Mouse (Mus musculus) liver, adult 2 months (tissue): Measurements from ENCODE around the gene Cul5. TPM values are rescaled to one million over a fixed set of nuclear protein-coding genes. Genes with fewer than 3 reads are reported as not detected.

Source experiments
- DNase-seq: peaks from one replicate; pipeline ENCODE4 v3.0.0-alpha.2; 2011; ENCODE audit warnings: low read depth, low spot score; ENCODE audit errors: extremely low read depth
- H3K27ac ChIP-seq: fragments of 200-500 bp; replicated peaks from 2 replicates; pipeline ENCODE4 v1.5.1; 2012; ENCODE audit warnings: low read depth, mild to moderate bottlenecking, control low read depth, inconsistent platforms, low read length; ENCODE audit not compliant: insufficient read depth
- H3K27me3 ChIP-seq: fragments of 200-500 bp; 2 replicates; pipeline ENCODE4 v1.6.1; 2012; ENCODE audit warnings: mild to moderate bottlenecking, moderate library complexity, low read length, inconsistent platforms; ENCODE audit not compliant: control insufficient read depth, insufficient read depth
- H3K36me3 ChIP-seq: fragments of 200-500 bp; 2 replicates; pipeline ENCODE4 v1.6.1; 2012; ENCODE audit warnings: low read length, inconsistent platforms; ENCODE audit not compliant: control insufficient read depth, insufficient read depth
- H3K4me1 ChIP-seq: fragments of 200-500 bp; 2 replicates; pipeline ENCODE4 v1.6.1; 2011; ENCODE audit warnings: low read length; ENCODE audit not compliant: control insufficient read depth, insufficient read depth
- H3K4me3 ChIP-seq: fragments of 200-500 bp; 2 replicates; pipeline ENCODE4 v1.5.1; 2011; ENCODE audit warnings: low read depth, mild to moderate bottlenecking, control low read depth, low read length, moderate library complexity; ENCODE audit not compliant: insufficient read depth
- H3K79me2 ChIP-seq: fragments of 200-500 bp; 2 replicates; pipeline ENCODE4 v1.6.1; 2012; ENCODE audit warnings: inconsistent platforms, mild to moderate bottlenecking, low read length, moderate library complexity; ENCODE audit not compliant: control insufficient read depth, insufficient read depth
- H3K9ac ChIP-seq: fragments of 200-500 bp; 2 replicates; pipeline ENCODE4 v1.6.1; 2012; ENCODE audit warnings: low read depth, mild to moderate bottlenecking, control low read depth, inconsistent platforms, low read length
- CTCF ChIP-seq: fragments of 200-500 bp; IDR thresholded peaks from 2 replicates; pipeline ENCODE4 v1.5.1; 2011; ENCODE audit warnings: low read depth, low read length, control low read depth
- POLR2A ChIP-seq: fragments of 200-500 bp; IDR thresholded peaks from 2 replicates; pipeline ENCODE4 v1.6.1; 2011; ENCODE audit warnings: low read length, control low read depth; ENCODE audit not compliant: insufficient read depth; ENCODE audit errors: extremely low read depth
- WGBS: fragments of 180-500 bp; shearing (Covaris S2); methylation state at CpG from one replicate; pipeline ENCODE4 v1.1.7; 2018; 5-methylcytosine and 5-hydroxymethylcytosine counted together
- polyA plus RNA-seq: library from polyadenylated mRNA; depleted of rRNA; stranded (reverse); fragments of >200 nt; gene quantifications from 2 replicates; pipeline ENCODE4 v1.2.3, GENCODE M21; 2012; rRNA removed
- total RNA-seq: library from RNA; depleted of rRNA; stranded (reverse); fragments of >200 nt; gene quantifications from 2 replicates; pipeline ENCODE4 v1.2.3, GENCODE M21; 2014; rRNA removed

The Cul5 gene
- total and polyA plus RNA-seq, 2 experiments, result 2.4 to 18.0 TPM

- TF ChIP-seq CTCF (peak; percentile 90), POLR2A (no peak)
- DNase-seq, result peak; percentile 70
- Histone ChIP-seq H3K79me2 (peaks cover 17% of the 10 kb centered on the region; the same call in 1 of the 2 replicates), H3K27me3 (no peaks in the 10 kb centered on the region), H3K36me3 (peaks cover 52% of the 10 kb centered on the region), H3K9ac (no peak overlapping the region), H3K27ac (no peak overlapping the region), H3K4me1 (peaks cover 22% of the 10 kb centered on the region), H3K4me3 (no peak overlapping the region)
- WGBS, result 2% methylated on average over 3 of the region's 3 CpGs
These were observed 75.0 kb downstream of the Cul5 start for GRCm38 (mm10) chr9:53594764-53595163.

GRCm38 (mm10) chr9:53581870-53582269 lies 87.9 kb downstream of the Cul5 start:
- Histone ChIP-seq H3K27ac (no peak overlapping the region), H3K4me3 (no peak overlapping the region), H3K4me1 (no peaks in the 10 kb centered on the region), H3K79me2 (no peaks in the 10 kb centered on the region), H3K9ac (no peak overlapping the region), H3K27me3 (no peaks in the 10 kb centered on the region), H3K36me3 (peaks cover 78% of the 10 kb centered on the region)
- TF ChIP-seq POLR2A (no peak), CTCF (no peak)
- DNase-seq, result no peak
- WGBS, result 93% methylated on average over 4 of the region's 4 CpGs

GRCm38 (mm10) chr9:53575721-53576120 lies 94.1 kb downstream of the Cul5 start:
- Histone ChIP-seq H3K27ac (no peak overlapping the region), H3K27me3 (no peaks in the 10 kb centered on the region), H3K4me3 (no peak overlapping the region), H3K36me3 (peaks cover 33% of the 10 kb centered on the region), H3K9ac (no peak overlapping the region), H3K4me1 (no peaks in the 10 kb centered on the region), H3K79me2 (no peaks in the 10 kb centered on the region)
- TF ChIP-seq POLR2A, result no peak
- TF ChIP-seq CTCF, result no peak
- DNase-seq, result no peak
- 83% methylated on average over 5 of the region's 5 CpGs for WGBS

GRCm38 (mm10) chr9:53572516-53573307 lies 97.1 kb downstream of the Cul5 start:
- peaks cover 28% of the 10 kb centered on the region; the same call in 1 of the 2 replicates for H3K36me3 ChIP-seq
- DNase-seq, result no peak
- 88% methylated on average over 7 of the region's 7 CpGs for WGBS

GRCm38 (mm10) chr9:53570662-53571061 lies 99.2 kb downstream of the Cul5 start:
- TF ChIP-seq POLR2A (no peak), CTCF (no peak)
- no peak for DNase-seq
- peaks cover 39% of the 10 kb centered on the region for H3K36me3 ChIP-seq
- no peaks in the 10 kb centered on the region for H3K4me1 ChIP-seq
- H3K27me3 ChIP-seq, result no peaks in the 10 kb centered on the region
- no peak overlapping the region for H3K4me3 ChIP-seq
- H3K27ac ChIP-seq, result no peak overlapping the region
- no peak overlapping the region for H3K9ac ChIP-seq
- no peaks in the 10 kb centered on the region for H3K79me2 ChIP-seq
- WGBS, result 91% methylated on average over 6 of the region's 6 CpGs

More at GRCm38 (mm10) chr9:53572516-53573307, 97.1 kb downstream of the Cul5 start:
- Histone ChIP-seq H3K27ac (no peak overlapping the region), H3K4me1 (no peaks in the 10 kb centered on the region), H3K27me3 (no peaks in the 10 kb centered on the region), H3K4me3 (no peak overlapping the region), H3K79me2 (no peaks in the 10 kb centered on the region), H3K9ac (no peak overlapping the region)
- TF ChIP-seq CTCF (no peak), POLR2A (no peak)

Other genes with a start within 250 kb of the Cul5 start
- gene Atm, start 133.3 kb downstream of the Cul5 start, total RNA-seq, result 7.6 and 8.3 TPM in 2 replicates
- gene Atm, start 133.3 kb downstream of the Cul5 start, polyA plus RNA-seq, result 0.77 and 0.93 TPM in 2 replicates
- gene Npat, start 133.0 kb downstream of the Cul5 start, total RNA-seq, result 3.8 and 5.2 TPM in 2 replicates
- gene Npat, start 133.0 kb downstream of the Cul5 start, polyA plus RNA-seq, result 0.57 and 0.86 TPM in 2 replicates
- 285 and 321 TPM in 2 replicates for gene Acat1, start 59.6 kb downstream of the Cul5 start, total RNA-seq
- gene Acat1, start 59.6 kb downstream of the Cul5 start, polyA plus RNA-seq, result 101 and 143 TPM in 2 replicates
- 0.83 and 1.0 TPM in 2 replicates for gene Rab39, start 36.2 kb upstream of the Cul5 start, total RNA-seq
- 0.10 and 0.26 TPM in 2 replicates for gene Rab39, start 36.2 kb upstream of the Cul5 start, polyA plus RNA-seq
- gene Slc35f2, start 101.5 kb upstream of the Cul5 start, total RNA-seq, result 0.13 and 0.18 TPM in 2 replicates
- gene Slc35f2, start 101.5 kb upstream of the Cul5 start, polyA plus RNA-seq, result 0.10 and 0.14 TPM in 2 replicates
- not detected in 2 replicates for gene Sln, start 180.2 kb upstream of the Cul5 start, total RNA-seq
- not detected in 2 replicates for gene Sln, start 180.2 kb upstream of the Cul5 start, polyA plus RNA-seq